Mouse (Mus musculus) liver, embryonic 14.5 days (tissue): ENCODE measurements around the gene Zer1. TPM values are rescaled to one million over a fixed set of nuclear protein-coding genes. Genes with fewer than 3 reads are reported as not detected.

Source experiments
- ATAC-seq: fragments of 200-750 bp; cut with Nextera tagmentation; 2 replicates; pipeline ENCODE4 v1.8.0; 2017; ENCODE audit warnings: moderate number of reproducible peaks, mild to moderate bottlenecking, moderate library complexity; ENCODE audit not compliant: insufficient read depth
- DNase-seq, 3 experiments: peaks; one replicate each; pipeline ENCODE4 v3.0.0-alpha.2; 2012 to 2013; ENCODE audit warnings: low read depth in 3 of 3, low spot score in 3 of 3
- H3K27ac ChIP-seq: fragments of 300-500 bp; sonication (generic); 2 replicates; pipeline ENCODE4 v1.5.1; 2014; ENCODE audit warnings: moderate library complexity, mild to moderate bottlenecking, control low read depth, inconsistent platforms
- H3K27me3 ChIP-seq: fragments of 300-500 bp; sonication (generic); 2 replicates; pipeline ENCODE4 v1.6.1; 2014; ENCODE audit warnings: mild to moderate bottlenecking, low read length, moderate library complexity; ENCODE audit not compliant: control insufficient read depth, insufficient read depth
- H3K36me3 ChIP-seq: fragments of 300-500 bp; sonication (generic); replicated peaks from 2 replicates; pipeline ENCODE4 v1.6.1; 2014; ENCODE audit warnings: low read depth; ENCODE audit not compliant: control insufficient read depth, insufficient read depth
- H3K4me1 ChIP-seq, 2 experiments: fragments of 200-500 bp in 1 of 2; fragments of 300-500 bp in 1 of 2; sonication (generic) in 1 of 2; replicated peaks; 2 replicates each; pipeline ENCODE4 v1.6.1; 2012 to 2014; ENCODE audit warnings: antibody characterized with exemption in 1 of 2, inconsistent platforms in 1 of 2, low read length in 1 of 2; ENCODE audit not compliant: control insufficient read depth in 2 of 2, insufficient read depth in 2 of 2
- H3K4me2 ChIP-seq: fragments of 300-500 bp; sonication (generic); 2 replicates; pipeline ENCODE4 v1.6.1; 2014; ENCODE audit warnings: low read depth, mild to moderate bottlenecking, control low read depth, moderate library complexity
- H3K4me3 ChIP-seq, 2 experiments: fragments of 200-500 bp in 1 of 2; fragments of 300-500 bp in 1 of 2; sonication (generic) in 1 of 2; 2 replicates each; pipeline ENCODE4 v1.5.1; 2012 to 2014; ENCODE audit warnings: low read depth in 2 of 2, low read length in 2 of 2, mild to moderate bottlenecking in 2 of 2, control low read depth in 1 of 2, inconsistent platforms in 1 of 2, moderate library complexity in 1 of 2; ENCODE audit not compliant: insufficient read depth in 1 of 2
- H3K9ac ChIP-seq: fragments of 300-500 bp; sonication (generic); replicated peaks from 2 replicates; pipeline ENCODE4 v1.6.1; 2014; ENCODE audit warnings: mild to moderate bottlenecking, control low read depth, moderate library complexity
- H3K9me3 ChIP-seq: fragments of 300-500 bp; sonication (generic); 2 replicates; pipeline ENCODE4 v1.6.1; 2016; ENCODE audit warnings: low read length, mixed read lengths; ENCODE audit not compliant: control insufficient read depth
- CTCF ChIP-seq: IDR thresholded peaks from 2 replicates; pipeline ENCODE4 v1.5.1; 2016; ENCODE audit warnings: antibody characterized with exemption, low read depth, control low read depth
- EP300 ChIP-seq: IDR thresholded peaks from 2 replicates; pipeline ENCODE4 v1.6.1; 2016; ENCODE audit warnings: antibody characterized with exemption, low read depth
- WGBS: fragments of 180-500 bp; shearing (Covaris S2); extraction: QIAGEN DNeasy Blood & Tissue Kit; methylation state at CpG from one replicate; pipeline ENCODE4 v1.1.7; 2014; ENCODE audit not compliant: insufficient replicate concordance; 5-methylcytosine and 5-hydroxymethylcytosine counted together
- polyA plus RNA-seq, 2 experiments: library from polyadenylated mRNA; depleted of rRNA in 1 of 2; stranded (reverse) in 1 of 2; unstranded in 1 of 2; fragments of >200 nt; fragmentation: Nextera tagmentation in 1 of 2; extraction: Ambion mirVana in 1 of 2; gene quantifications; 2 replicates each; pipeline versions ENCODE4 v1.2.1 to v1.2.3; 2012 to 2014

The Zer1 gene
- polyA plus RNA-seq, 2 experiments, result 1.9 to 8.1 TPM

DNA sequence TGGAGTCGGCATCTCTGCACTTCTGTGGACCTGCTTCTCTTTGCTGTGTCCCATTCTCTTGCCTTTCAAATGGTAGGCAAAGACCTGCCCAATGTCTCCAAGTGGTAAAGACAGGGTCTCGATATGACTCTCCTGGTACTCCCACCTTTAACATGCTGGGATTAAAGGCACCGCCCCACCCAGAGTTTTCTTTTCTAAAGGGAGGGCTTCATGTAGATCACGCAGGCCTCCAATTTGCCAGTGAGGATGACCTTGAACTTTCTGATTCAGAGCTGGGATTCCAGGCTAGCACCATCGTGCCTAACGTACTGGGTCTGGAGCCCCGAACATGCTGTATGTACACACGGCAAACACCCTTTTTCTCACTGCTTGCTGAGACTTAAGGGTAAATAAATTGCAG is 61.1 kb downstream of the Zer1 start:
- TF ChIP-seq EP300 (no peak), CTCF (no peak)
- ATAC-seq (no peak), DNase-seq (no peak)
- Histone ChIP-seq H3K4me3 (peak overlapping the region; percentile 79 to 85), H3K4me1 (peaks cover 24 to 27% of the 10 kb centered on the region in 2 experiments), H3K27me3 (no peaks in the 10 kb centered on the region), H3K9ac (peak overlapping the region; percentile 87), H3K36me3 (peaks cover 3% of the 10 kb centered on the region), H3K27ac (peak overlapping the region; percentile 65), H3K4me2 (peak overlapping the region; percentile 98), H3K9me3 (no peaks in the 10 kb centered on the region)
- WGBS, result 2% methylated on average over 8 of the region's 8 CpGs

DNA sequence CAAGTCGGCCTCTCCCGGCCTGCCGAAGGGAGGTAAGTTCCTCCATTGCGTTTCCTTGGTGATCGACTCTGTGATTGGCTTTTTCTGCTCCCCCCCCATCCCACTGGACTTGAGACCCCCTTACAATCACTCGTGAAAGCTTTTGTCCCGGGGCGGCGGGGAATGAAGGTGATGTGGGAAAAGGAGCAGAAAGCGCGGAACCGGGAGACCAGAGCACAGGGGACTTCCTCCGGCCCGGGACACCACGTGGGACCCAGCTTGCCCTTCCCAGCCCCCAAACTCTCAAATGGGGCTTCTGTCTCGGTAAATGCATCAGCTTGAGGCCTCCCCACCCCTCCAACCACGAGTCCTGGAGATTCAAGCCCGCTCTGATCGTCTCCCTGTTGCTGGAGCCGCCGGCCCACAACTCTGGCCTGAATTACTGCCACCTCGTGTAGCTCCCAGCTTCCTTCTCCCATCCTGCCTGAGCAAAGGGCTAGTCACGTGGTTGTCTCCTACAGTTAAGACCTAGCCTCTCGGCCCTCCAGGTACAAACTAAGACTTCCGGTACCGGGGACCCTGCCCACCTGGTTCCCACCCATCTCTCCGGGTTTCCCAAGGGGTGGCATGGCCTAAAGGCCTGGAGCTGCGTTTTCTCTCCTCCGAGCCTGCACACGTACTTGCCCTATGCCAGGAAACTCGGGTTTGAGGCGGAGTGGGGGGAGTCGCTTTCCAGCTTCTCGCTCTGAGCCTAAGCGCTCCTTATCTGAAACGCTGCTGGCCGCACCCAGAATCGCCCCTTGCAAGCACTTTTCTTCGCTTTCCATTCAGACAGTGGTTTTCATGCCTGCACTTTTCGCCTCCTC is 61.9 kb downstream of the Zer1 start:
- peak overlapping the region; percentile 98 for H3K4me2 ChIP-seq
- peak overlapping the region; percentile 87 for H3K9ac ChIP-seq
- under 1% methylated on average over 40 of the region's 40 CpGs for WGBS
- no peaks in the 10 kb centered on the region for H3K9me3 ChIP-seq
- peaks cover 23 to 24% of the 10 kb centered on the region in 2 experiments for H3K4me1 ChIP-seq
- no peaks in the 10 kb centered on the region for H3K27me3 ChIP-seq
- TF ChIP-seq CTCF, result no peak
- TF ChIP-seq EP300, result no peak
- DNase-seq (peak in 2 of 3 experiments; percentile 53 to 66), ATAC-seq (peak; percentile 17; the same call in 1 of the 2 replicates)
- H3K4me3 ChIP-seq, result peak overlapping the region; percentile 79 to 85
- H3K36me3 ChIP-seq, result no peaks in the 10 kb centered on the region
- peak overlapping the region; percentile 65 for H3K27ac ChIP-seq

DNA sequence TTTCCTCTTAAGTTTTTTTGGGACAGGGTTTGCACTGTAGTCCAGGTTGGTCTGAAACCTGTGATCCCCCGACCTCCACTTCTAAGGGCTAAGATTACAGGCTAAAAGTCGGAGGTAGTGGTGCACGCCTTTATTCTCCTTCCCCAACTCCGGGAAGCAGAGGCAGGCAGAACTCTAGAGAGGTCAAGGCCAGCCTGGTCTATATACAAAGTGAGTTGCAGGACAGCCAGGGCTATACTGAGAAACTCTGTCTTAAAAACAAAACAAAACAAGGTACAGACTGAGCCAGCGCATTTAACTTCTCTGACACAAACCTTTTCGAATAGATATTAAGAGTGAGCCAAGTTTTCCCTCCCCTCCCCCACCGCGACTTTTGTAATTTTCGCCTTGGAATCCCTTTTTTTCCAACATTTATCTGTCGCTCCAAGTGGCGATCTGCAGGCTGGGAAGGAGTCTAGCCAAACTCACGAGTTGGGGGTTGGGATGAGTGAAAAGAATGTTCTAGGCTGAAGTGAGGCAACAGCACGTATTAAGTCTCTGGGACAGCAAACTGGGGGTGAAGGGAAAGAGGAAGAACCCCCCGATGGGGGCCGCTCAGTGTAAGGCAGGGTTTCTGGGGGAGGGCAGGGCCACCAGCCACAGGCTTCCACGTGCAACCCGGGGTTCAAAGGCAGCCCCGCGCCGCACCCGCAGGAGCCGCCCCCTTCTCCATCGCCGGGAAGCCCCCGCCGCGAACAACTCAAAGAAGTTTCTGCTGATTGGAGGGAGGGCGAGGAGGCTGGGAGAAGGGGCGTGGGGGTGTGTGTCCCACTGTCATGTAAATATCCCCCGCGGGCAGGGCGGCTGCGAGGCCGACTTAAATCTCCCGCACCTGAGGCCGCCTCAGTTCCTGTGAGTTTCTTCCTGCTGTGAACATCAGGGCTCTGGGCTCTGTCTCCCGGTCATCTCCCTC is 62.9 kb downstream of the Zer1 start:
- peak overlapping the region; percentile 65; the same call in 1 of the 2 replicates for H3K27ac ChIP-seq
- no peaks in the 10 kb centered on the region for H3K36me3 ChIP-seq
- H3K4me3 ChIP-seq, result peak overlapping the region; percentile 79 to 85
- peak overlapping the region; percentile 98 for H3K4me2 ChIP-seq
- H3K4me1 ChIP-seq, result peaks cover 24 to 28% of the 10 kb centered on the region in 2 experiments
- no peak for DNase-seq
- ATAC-seq, result no peak
- H3K27me3 ChIP-seq, result no peaks in the 10 kb centered on the region
- TF ChIP-seq CTCF (no peak), EP300 (no peak)
- H3K9ac ChIP-seq, result peak overlapping the region; percentile 87
- WGBS, result 6% methylated on average over 37 of the region's 37 CpGs
- H3K9me3 ChIP-seq, result no peaks in the 10 kb centered on the region

DNA sequence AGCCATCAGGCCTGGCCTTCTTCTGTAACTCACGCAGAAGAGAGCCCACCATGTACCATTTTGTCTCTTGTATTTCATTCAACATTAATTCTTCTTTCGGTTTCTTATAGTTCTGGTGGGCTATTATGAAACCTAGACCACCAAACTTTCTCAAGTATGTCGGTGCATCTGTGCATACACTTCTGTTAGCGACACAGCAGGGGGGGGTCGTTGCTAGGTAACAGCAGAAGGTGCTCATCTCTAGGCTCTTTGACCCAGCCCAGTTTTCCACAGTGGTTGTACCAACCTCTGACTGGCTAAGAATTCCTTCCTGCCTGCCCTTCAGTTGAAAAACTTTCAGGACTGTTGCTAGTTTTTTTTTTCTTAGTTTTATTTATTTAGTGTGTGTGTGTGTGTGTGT is 66.0 kb downstream of the Zer1 start:
- Histone ChIP-seq H3K36me3 (no peaks in the 10 kb centered on the region), H3K9me3 (no peaks in the 10 kb centered on the region), H3K4me1 (peaks cover 4 to 15% of the 10 kb centered on the region in 2 experiments), H3K9ac (no peak overlapping the region), H3K27me3 (no peaks in the 10 kb centered on the region; the same call in 1 of the 2 replicates), H3K4me2 (no peak overlapping the region), H3K27ac (no peak overlapping the region), H3K4me3 (no peak overlapping the region)
- 69% methylated on average over 5 of the region's 5 CpGs for WGBS
- no peak for DNase-seq
- no peak for ATAC-seq
- no peak for TF ChIP-seq CTCF
